Mouse (Mus musculus) spleen, postnatal 10 days (tissue): ENCODE measurements around the gene Nes.

Experiments
- DNase-seq, 2 experiments: peaks; one replicate each; pipeline ENCODE4 v3.0.0; 2021 to 2022; ENCODE audit warnings: low spot score in 2 of 2

The Nes gene

GRCm38 (mm10) chr3:88022322-88023191 lies 51.7 kb downstream of the Nes start:
- DNase-seq: peak; percentile 55 to 83

- DNase-seq: peak in 1 of 2 experiments; percentile 15
These were observed 52.6 kb downstream of the Nes start for GRCm38 (mm10) chr3:88023192-88024074.

- no peak for DNase-seq
These were observed 55.9 kb downstream of the Nes start for GRCm38 (mm10) chr3:88026823-88027222.

GRCm38 (mm10) chr3:88027434-88028186 lies 56.7 kb downstream of the Nes start, which contains the start of gene Hapln2:
TSS of gene Hapln2 (minus strand) at chr3:88027583.
- DNase-seq: peak in 1 of 2 experiments; percentile 43
